Mouse (Mus musculus): ENCODE results near the gene Olfr1202.

Olfr1202 gene

DNA sequence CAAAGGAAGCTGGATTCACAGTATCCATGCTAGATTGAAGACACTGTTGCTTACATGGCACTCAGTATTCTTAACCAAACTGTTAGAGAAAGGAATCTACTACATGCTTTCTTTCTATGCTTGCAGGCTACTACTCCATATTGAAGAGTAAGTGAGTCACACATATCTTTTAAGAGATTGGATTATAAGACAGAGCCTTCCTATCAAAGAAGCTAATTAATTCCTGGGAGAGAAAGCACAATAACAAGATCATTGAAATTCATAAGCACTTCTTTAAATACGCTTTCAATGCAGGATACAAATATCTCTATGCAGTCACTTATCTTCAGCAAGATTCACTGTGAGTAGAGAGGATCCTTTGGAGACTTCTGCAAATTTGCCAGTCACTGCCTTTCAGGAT, at the start of gene Olfr1202:
Olfr1202 (plus strand) TSS at position 301 of the 400 bp plus-strand sequence.
- ATAC-seq (ENCODE audit: insufficient number of reproducible peaks, low FRiP score, low TSS enrichment): no peak

DNA sequence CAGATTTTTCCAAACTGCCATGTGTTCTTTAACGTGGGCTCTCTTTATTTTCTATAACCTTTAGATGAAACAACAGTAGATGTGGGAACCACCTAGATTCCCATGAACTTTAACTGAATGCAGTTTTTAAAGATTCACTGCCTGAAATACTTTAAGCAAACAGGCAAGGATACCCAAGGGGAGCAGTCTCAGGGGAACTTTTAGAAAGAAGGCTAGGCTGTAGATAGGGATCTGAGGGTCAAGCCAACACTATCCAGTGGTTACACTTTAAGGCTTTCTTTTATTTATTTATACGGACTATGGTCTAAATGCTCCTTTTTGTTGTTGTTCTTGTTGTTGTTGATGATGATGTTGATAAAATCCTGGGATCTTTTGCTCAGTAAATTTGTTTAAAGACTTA, 43.9 kb upstream of the Olfr1202 start, which contains the start of gene Olfr1200:
Olfr1200 (minus strand) TSS at position 101 of the 400 bp plus-strand sequence.
- ATAC-seq (ENCODE audit: insufficient number of reproducible peaks, low FRiP score, low TSS enrichment): no peak

DNA sequence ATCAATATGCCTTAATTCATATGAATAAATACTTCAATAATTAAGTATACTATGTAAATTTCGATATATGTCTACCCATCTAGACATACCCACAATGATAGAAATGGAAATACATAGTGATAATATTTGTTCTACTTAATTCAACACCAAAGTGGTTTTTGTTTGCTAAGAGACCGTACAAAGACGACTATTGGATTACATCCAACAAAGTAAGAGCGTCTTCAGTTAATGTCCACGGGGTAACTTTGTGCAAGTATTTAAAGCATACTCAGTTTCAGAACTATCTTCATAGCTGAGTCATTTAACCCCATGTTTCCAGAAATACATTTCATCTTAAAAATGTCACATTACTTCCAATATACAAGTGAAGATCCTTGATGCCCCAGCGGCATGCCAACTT, 21.6 kb upstream of the Olfr1202 start, which contains the start of gene Olfr1201:
Olfr1201 (plus strand) TSS at position 301 of the 400 bp plus-strand sequence.
- ATAC-seq (ENCODE audit: insufficient number of reproducible peaks, low FRiP score, low TSS enrichment): no peak

DNA sequence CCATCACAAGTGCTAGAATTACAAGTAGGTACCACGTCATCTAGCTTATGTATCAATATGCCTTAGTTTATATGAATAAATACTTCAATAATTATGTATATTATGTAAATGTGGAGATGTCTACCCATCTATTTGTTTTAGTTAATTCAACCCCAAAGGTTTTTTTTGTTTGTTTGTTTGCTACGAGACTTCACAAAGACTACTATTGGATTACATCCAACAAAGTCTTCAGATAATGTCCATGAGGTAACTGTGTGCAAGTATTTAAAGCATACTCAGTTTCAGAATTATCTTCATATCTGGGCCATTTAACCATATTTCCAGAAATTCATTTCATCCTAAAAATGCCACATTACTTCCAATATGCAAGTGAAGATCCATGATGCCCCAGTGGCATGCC, 15.1 kb downstream of the Olfr1202 start, which contains the start of gene Olfr1205:
Olfr1205 (plus strand) TSS at position 301 of the 400 bp plus-strand sequence.
- ATAC-seq (ENCODE audit: insufficient number of reproducible peaks, low FRiP score, low TSS enrichment): no peak

DNA sequence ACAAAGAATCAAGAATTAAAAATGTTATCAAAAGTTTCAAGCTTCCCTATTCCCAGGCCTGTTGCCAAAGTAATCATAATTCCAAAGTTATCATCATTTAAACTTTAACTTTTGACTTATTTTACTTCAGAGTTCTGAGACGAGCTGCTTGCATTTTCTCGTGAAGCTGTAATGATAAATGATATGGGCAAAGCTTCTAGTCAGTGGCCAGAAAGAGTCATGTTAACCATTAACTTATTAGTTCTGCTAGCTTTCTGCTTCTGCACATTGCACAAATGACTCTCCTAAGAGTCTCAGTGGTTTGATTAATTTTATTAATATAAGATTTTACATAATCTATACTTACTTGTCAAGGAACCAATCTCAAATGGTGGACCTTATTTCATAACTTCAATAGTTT, 24.2 kb downstream of the Olfr1202 start:
- ATAC-seq (ENCODE audit: insufficient number of reproducible peaks, low FRiP score, low TSS enrichment): no peak

DNA sequence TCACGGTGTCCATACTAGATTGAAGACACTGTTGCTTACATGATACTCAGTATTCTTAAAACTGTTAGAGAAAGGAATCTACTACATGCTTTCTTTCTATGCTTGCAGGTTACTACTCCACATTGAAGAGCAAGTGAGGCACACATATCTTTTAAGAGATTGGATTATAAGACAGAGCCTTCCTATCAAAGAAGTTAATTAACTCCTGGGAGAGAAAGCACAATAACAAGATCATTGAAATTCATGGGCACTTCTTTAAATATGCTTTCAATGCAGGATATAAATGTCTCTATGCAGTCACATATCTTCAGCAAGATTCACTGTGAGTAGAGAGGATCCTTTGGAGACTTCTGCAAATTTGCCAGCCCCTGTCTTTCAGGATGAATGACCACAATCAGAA, 34.7 kb downstream of the Olfr1202 start, which contains the start of gene Olfr1204:
Olfr1204 (plus strand) TSS at position 301 of the 400 bp plus-strand sequence.
- no peak for ATAC-seq (ENCODE audit: insufficient number of reproducible peaks, low FRiP score, low TSS enrichment)

DNA sequence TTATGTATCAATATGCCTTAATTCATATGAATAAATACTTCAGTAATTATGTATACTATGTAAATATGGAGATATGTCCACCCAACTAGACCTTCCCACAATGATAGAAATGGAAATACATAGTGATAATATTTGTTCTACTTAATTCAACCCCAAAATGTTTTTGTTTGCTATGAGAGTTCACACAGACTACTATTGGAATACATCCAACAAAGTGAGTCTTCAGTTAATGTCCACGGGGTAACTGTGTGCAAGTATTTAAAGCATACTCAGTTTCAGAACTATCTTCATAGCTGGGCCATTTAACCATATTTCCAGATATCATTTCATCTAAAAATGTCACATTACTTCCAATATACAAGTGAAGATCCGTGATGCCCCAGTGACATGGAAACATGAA, 48.6 kb downstream of the Olfr1202 start, which contains the start of gene Olfr1206:
Olfr1206 (plus strand) TSS at position 301 of the 400 bp plus-strand sequence.
- ATAC-seq (ENCODE audit: insufficient number of reproducible peaks, low FRiP score, low TSS enrichment): no peak

All from cerebellum, adult (tissue).